Mouse (Mus musculus) bone marrow macrophage, adult 2 months (primary cell): ENCODE measurements around the gene Tmem101.

Experiments used
- CTCF ChIP-seq: IDR thresholded peaks from 2 replicates; pipeline ENCODE4 v1.5.1; 2012; ENCODE audit warnings: low read depth, mild to moderate bottlenecking, low read length, moderate library complexity
- POLR2A ChIP-seq: IDR thresholded peaks from 2 replicates; pipeline ENCODE4 v1.6.1; 2012; ENCODE audit warnings: mild to moderate bottlenecking, low read depth, low read length, borderline replicate concordance

DNA sequence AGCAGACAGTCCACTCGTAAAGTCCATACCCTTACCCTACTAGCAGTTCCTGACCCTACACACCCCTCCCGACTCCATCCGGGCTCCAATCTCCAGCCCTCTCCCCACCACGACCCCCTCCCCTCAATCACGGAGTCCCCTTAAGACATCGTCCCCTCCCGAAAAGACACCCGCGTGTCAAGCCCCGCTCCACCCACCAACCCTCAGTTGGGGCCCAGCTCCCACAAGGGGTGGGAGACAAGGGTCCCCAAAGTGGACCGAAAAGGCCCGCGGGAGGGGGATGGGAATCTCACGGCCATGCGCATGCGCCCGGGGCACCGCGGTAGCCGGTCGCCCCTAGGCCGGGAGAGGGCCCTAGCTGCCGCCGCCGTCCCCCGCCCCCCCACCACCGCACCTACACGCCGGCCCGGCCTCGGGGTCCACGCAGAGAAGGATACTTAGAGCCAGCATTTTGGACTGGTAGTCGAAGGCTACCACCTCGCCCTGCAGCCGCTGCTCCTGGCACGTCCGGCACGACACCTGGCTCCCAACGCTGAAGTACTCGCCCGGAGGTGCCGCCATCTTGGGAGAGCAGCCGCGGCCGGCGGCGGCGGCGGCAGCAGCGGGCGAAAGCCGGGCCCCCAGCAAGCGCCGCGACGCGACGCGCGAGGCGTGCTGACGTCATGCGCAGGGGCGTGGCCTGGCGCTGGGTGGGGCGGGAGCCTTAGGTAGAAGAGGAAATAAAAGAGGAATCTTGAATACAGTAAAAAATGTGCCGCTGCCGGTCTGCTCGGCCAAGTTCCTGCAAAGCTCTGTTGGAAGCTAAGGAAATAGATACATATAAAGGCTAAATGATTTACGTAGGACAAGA is 28.7 kb upstream of the Tmem101 start, which contains the start of gene Lsm12:
- TF ChIP-seq CTCF, result no peak
- TF ChIP-seq POLR2A, result no peak; the same call in 1 of the 2 replicates
